Mouse (Mus musculus): ENCODE data around the gene Stpg3.

GRCm38 (mm10) chr2:25227406-25227805, 13.0 kb upstream of the Stpg3 start:
- no peak for TF ChIP-seq HCFC1 (IDR thresholded peaks at IDR 0.05; ENCODE audit: low read depth, low read length)
- TF ChIP-seq SMC3 (IDR thresholded peaks at IDR 0.05; ENCODE audit: low read depth, low read length), result no peak
- no peak for TF ChIP-seq ZMIZ1 (IDR thresholded peaks at IDR 0.05; ENCODE audit: low read depth, low read length)
- TF ChIP-seq CTCF (conservative IDR thresholded peaks at IDR 0.05 in 1 of 2, IDR thresholded peaks at IDR 0.05 in 1 of 2; ENCODE audit: low read depth in 2 of 2, low read length in 2 of 2), result no peak
- TF ChIP-seq IRF4 (IDR thresholded peaks at IDR 0.05; ENCODE audit: low read depth, low read length), result no peak
- TF ChIP-seq ZKSCAN1 (IDR thresholded peaks at IDR 0.05; ENCODE audit: borderline replicate concordance, low read depth, low read length), result no peak
- TF ChIP-seq POLR2A (IDR thresholded peaks at IDR 0.05; ENCODE audit: low read depth, low read length), result no peak
- no peak for TF ChIP-seq E2F4 (IDR thresholded peaks at IDR 0.05; ENCODE audit: insufficient replicate concordance, low read depth, low read length)
- no peak for TF ChIP-seq MAFK (IDR thresholded peaks at IDR 0.05; ENCODE audit: insufficient replicate concordance, low read length)
- TF ChIP-seq USF2 (conservative IDR thresholded peaks at IDR 0.05; ENCODE audit: low read depth, low read length), result no peak
- no peak for TF ChIP-seq RAD21 (IDR thresholded peaks at IDR 0.05; ENCODE audit: low read depth, low read length)
